Mouse (Mus musculus): Measurements from ENCODE around the gene Cmss1.

The Cmss1 gene

DNA sequence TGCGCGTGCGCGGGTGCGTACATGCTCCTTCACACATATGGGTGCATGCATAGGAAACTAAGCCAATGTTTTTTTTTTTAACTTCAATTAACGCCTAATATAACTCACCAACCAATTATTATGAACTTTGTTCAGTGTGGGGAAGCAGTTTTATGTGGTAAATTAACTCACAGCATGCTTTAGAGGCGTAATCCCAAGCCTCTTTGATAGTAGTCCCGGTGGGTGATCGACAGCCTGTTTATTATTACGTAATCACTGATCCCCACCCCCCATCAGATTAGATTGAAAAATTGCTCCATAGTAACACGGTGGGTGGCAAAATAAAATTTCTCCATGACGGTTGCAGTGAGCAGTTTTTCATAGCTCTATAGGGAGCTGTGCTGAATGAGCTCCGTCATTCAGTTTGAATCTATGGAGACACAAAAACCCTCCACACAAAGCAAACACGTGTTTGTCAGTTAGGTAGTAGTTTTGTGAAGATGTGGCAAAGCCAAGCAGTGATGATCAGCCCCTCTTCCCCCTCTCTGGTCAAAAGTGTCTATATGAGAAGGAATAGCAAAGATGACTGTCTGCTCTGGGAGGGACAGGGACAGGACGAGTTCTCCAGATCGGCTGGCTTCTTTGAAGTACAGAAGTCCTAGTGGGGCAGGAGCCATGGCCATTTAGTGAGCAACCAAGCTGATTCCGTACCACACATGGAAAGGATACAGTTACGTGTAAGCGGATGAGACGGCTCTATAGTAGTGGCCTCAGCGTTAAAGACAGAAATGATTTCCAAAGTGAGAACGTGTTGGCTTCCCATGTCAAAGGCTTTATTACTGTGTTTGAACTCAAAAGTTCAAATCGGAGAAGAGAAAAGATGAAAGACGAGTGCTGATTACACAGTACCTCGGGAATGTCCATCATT lies 303.6 kb downstream of the Cmss1 start:
- in situ Hi-C loops (cut with MboI, MseI) = no loop called here

DNA sequence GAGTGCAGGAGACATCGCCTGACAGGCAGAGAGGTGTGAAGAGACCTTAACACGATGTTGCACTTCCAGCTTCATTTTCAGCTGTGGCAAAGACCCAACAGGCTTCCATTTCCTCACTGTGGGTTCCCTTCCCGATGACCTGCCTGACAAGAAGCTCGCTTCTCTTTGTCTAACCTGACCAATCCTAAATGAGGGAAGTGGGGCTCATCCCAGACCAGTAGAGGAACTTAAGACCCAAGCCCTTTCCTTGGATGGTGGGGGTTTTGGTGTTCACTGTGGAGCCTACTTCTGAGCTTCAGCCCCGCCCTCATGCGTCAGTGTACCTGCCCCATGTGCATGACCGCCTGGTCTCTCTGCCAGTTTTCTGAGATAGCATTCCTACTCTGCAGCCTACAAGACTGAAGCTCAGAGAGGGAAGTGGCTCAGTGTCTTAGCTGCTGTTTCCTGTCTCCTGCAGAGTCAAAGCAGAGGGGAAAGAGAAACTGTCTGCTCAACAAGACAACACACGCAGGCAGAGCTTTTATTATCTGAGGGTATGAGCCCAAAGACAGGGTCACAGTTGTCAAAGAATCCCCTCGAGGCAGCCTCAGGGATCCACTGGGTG lies 305.1 kb downstream of the Cmss1 start:
- in situ Hi-C loops (cut with MboI, MseI) = no loop called here

GRCm38 (mm10) chr16:57295216-57295934 lies 311.3 kb downstream of the Cmss1 start:
- in situ Hi-C loops (cut with MboI, MseI) = no loop called here

GRCm38 (mm10) chr16:57292765-57293164 lies 313.9 kb downstream of the Cmss1 start, which contains the start of gene Tmem30c:
Gene Tmem30c (minus strand): TSS chr16:57292865.
- in situ Hi-C loops (cut with MboI, MseI) = no loop called here

DNA sequence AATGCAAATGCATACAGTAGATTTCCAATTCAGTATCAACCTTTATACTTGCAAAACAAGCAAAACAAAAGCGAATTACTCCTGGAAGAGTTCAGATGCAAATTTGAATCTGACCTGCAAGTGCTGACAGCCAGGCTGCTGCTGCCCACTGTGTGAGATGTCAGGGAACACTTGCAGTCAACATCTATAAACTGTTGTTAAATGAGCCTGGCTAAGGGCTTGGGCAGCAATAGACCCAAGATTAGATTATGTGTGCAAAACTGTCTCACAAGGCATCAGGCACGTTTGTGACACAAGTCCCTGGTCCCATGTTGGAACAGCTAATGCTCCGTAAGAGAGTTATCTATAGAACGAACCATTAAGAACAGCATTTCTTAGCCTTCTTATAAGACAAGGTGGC lies 314.4 kb downstream of the Cmss1 start:
- in situ Hi-C loops (cut with MboI, MseI) = no loop called here

GRCm38 (mm10) chr16:57291696-57292095 lies 315.0 kb downstream of the Cmss1 start:
- in situ Hi-C loops (cut with MboI, MseI) = no loop called here

DNA sequence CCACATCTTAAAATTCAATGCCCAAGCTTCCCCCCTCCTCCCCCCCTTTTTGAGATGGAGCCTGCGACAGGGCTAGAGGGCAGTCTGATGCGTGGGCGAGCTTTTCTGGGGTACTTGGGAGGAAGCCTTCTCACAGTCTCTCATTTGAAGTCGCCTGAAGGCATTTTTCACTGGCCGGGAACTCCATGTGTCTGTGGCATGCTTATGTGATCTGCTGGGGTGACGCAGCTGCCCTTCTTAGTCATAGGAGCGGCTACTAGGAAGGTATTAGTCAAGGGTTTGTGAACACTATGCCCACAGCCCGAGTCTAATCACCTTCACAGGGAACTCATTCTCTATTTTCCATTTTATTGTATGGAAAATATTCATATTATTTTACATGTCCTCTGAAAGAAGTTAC lies 325.2 kb downstream of the Cmss1 start:
- in situ Hi-C loops (cut with MboI, MseI) = no loop called here

DNA sequence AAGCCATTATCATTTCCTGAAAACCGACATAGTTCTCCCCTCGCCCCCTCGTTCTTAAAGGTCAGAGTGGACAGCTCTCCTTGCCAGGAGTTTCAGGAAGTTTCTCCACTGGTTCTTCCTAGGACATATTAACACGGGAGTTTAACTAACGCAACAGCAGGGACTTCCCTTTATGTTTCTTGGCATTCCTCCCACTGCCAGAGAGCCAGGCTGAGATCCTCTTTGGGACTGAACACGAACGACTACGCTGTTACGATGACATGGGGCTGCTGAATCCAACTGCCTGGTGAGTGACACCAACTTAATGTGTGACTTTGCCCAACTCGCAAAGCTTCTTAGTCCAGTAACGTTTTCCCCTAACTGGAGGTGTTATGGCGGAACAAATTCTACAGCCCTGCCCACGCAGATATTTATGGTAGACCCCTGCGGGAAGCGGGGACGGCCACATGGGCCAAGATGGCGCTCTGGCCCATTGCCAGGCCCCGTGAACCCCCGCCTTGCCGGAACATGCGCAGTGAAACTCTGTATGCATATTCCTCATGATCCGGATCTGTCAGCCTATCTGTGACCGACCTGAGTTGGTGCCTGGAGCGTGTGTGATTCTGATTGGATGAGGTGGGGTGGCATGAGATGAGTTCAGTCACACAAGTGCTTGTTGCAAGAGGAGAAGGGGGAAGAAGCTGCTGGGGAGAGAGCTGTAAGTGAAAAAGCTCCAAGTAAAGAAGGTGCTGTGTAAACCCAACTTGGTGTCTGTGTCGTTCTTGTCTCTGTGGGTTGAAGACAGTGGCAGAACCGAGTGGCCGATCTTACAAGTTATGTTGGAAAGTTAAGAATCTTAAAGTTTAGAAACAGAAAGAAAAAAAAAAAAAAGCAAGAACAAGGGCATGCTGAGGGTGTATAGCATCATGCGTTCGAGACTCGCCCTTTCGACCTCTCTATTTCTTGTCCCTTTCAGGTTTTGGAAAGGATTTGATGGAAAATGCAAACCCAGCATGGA lies 326.1 kb downstream of the Cmss1 start:
- in situ Hi-C loops (cut with MboI, MseI) = no loop called here

DNA sequence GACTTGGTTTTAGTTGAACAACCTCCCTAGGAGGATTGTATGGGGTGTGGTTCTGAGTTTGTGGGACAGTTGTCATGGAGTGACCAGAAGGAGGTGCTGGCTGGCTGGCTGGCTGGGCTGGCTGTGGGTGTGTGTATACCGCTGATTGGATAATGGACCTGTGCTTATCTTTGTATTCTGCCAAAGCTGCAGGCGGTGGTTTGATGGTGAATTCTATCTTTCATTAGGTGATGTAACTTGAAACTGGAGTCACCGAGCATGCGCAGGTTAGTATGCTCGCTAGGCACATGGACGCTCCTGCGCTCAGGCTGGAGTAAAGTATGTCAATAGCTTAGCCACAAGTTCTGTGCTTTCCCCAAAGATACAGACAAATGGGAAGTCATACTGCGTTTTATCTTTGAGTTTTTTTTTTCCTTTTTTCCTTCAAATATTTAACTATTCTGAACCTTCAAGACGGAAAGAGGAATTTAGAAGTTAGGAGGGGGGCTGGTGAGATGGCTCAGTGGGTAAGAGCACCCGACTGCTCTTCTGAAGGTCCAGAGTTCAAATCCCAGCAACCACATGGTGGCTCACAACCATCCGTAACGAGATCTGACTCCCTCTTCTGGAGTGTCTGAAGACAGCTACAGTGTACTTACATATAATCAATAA lies 327.6 kb downstream of the Cmss1 start:
- in situ Hi-C loops (cut with MboI, MseI) = no loop called here

GRCm38 (mm10) chr16:57269751-57270150 lies 336.9 kb downstream of the Cmss1 start:
- in situ Hi-C loops (cut with MboI, MseI) = no loop called here

- in situ Hi-C loops (cut with MboI, MseI) = no loop called here
Measured at GRCm38 (mm10) chr16:57268058-57268841, 338.4 kb downstream of the Cmss1 start.

- in situ Hi-C loops (cut with MboI, MseI) = no loop called here
Measured at GRCm38 (mm10) chr16:57267068-57267467, 339.6 kb downstream of the Cmss1 start.

DNA sequence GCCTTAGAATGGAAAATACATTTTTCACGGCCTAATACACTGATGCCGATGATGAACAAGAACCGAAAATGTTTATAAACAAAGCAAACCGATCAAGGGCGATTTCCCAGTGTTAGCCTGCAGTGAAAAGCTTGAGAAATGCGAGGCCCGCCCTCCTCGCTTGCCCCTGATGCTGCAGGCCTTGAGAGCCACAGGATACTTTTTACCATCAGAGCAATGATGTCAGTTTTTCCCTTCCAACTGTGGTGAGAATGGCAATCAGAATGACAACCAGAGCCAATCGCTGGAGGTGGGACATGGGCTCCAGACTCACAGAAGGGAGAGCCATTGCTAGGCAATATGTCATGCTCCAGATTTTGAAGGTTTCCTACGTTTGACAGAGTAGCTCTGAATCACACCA lies 346.5 kb downstream of the Cmss1 start:
- in situ Hi-C loops (cut with MboI, MseI) = no loop called here

DNA sequence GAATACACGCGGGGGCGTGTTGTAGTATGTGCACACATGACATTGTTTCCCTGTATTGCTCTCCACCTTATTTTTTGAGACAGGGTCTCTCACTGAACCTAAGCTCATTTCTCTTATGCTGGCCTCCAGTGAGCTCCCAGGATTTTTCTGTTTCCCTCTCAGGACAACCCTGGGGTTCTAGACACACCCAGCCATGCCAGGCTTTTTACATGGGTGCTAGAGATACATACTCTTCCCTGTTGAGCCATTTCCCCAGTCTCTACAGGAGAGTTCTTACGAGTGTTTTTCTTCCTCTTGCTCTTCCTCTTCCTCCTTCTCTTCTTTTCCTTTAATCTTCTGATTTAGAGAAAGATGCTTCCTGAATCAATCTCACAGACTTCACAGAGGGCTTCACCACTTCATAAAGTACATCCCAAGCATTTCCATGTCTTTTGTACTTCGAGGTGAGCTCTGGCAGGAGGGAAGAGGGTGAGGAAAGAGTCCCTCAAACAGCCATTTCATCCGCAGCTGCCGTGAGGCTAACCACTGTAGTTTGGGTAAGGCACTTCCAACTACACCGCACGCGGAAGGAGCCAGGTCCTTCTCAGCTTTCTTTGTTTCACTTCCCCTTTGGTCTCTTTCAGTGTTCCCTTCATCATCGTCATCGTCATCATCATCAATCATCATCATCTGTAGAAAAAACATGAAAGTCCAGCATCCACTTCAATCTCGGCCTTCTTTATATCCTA lies 347.1 kb downstream of the Cmss1 start:
- in situ Hi-C loops (cut with MboI, MseI) = loop anchor here (10.0 kb wide), 1 partner anchor 1035 kb away; no protein-coding TSS in a partner anchor
